Mouse (Mus musculus) hindbrain, embryonic 11.5 days (tissue): ENCODE results near the gene Commd4. TPM values are rescaled to one million over a fixed set of nuclear protein-coding genes. Genes with fewer than 3 reads are reported as not detected.
A peak's percentile ranks its signal among the peaks of the same experiment; 100 is the strongest.

Experiments
- ATAC-seq: fragments of 200-750 bp; cut with Nextera tagmentation; 2 replicates; pipeline ENCODE4 v1.8.0; 2017; ENCODE audit warnings: mild to moderate bottlenecking, moderate TSS enrichment, moderate library complexity; ENCODE audit not compliant: low FRiP score
- DNase-seq: peaks from one replicate; pipeline ENCODE4 v3.0.0-alpha.2; 2015; ENCODE audit warnings: low spot score
- H3K27ac ChIP-seq: fragments of 300-500 bp; sonication (generic); 2 replicates; pipeline ENCODE4 v1.5.1; 2014; ENCODE audit warnings: mild to moderate bottlenecking, low read depth, low read length
- H3K27me3 ChIP-seq: fragments of 300-500 bp; sonication (generic); 2 replicates; pipeline ENCODE4 v1.6.1; 2014; ENCODE audit warnings: mild to moderate bottlenecking, low read length, moderate library complexity, mixed read lengths; ENCODE audit not compliant: control insufficient read depth, insufficient read depth
- H3K36me3 ChIP-seq: fragments of 300-500 bp; sonication (generic); 2 replicates; pipeline ENCODE4 v1.6.1; 2014; ENCODE audit warnings: mild to moderate bottlenecking, low read length, moderate library complexity, mixed read lengths; ENCODE audit not compliant: control insufficient read depth, insufficient read depth
- H3K4me1 ChIP-seq: fragments of 300-500 bp; sonication (generic); replicated peaks from 2 replicates; pipeline ENCODE4 v1.6.1; 2014; ENCODE audit warnings: low read length, mixed read lengths; ENCODE audit not compliant: control insufficient read depth, insufficient read depth
- H3K4me2 ChIP-seq: fragments of 300-500 bp; sonication (generic); replicated peaks from 2 replicates; pipeline ENCODE4 v1.6.1; 2014; ENCODE audit warnings: mild to moderate bottlenecking, low read depth, low read length
- H3K4me3 ChIP-seq: fragments of 300-500 bp; sonication (generic); 2 replicates; pipeline ENCODE4 v1.5.1; 2014; ENCODE audit warnings: low read depth, low read length
- H3K9ac ChIP-seq: fragments of 300-500 bp; sonication (generic); 2 replicates; pipeline ENCODE4 v1.6.1; 2014; ENCODE audit warnings: low read depth, low read length
- H3K9me3 ChIP-seq: fragments of 300-500 bp; sonication (generic); 2 replicates; pipeline ENCODE4 v1.6.1; 2016; ENCODE audit warnings: low read length; ENCODE audit not compliant: control insufficient read depth
- WGBS: fragments of 180-500 bp; shearing (Covaris S2); extraction: QIAGEN DNeasy Blood & Tissue Kit; methylation state at CpG from one replicate; pipeline ENCODE4 v1.1.7; 2014; 5-methylcytosine and 5-hydroxymethylcytosine counted together
- polyA plus RNA-seq: library from polyadenylated mRNA; unstranded; fragments of >200 nt; fragmentation: Nextera tagmentation; extraction: Ambion mirVana; gene quantifications from 2 replicates; pipeline ENCODE4 v1.2.1, GENCODE M21; 2014

The Commd4 gene
- polyA plus RNA-seq, 1 experiment from 2014 or later, result 104 TPM

GRCm38 (mm10) chr9:57162496-57162895 lies 4.4 kb upstream of the Commd4 start:
- ATAC-seq, result no peak
- no peak overlapping the region for H3K4me3 ChIP-seq
- no peaks in the 10 kb centered on the region for H3K9me3 ChIP-seq
- WGBS, result 27% methylated on average over 3 of the region's 3 CpGs
- H3K4me1 ChIP-seq, result no peaks in the 10 kb centered on the region
- DNase-seq, result peak; percentile 10
- H3K4me2 ChIP-seq, result no peak overlapping the region
- H3K9ac ChIP-seq, result no peak overlapping the region
- no peak overlapping the region for H3K27ac ChIP-seq
- no peaks in the 10 kb centered on the region for H3K36me3 ChIP-seq
- H3K27me3 ChIP-seq, result no peaks in the 10 kb centered on the region

GRCm38 (mm10) chr9:57158506-57158905 lies 375 bp upstream of the Commd4 start:
- peak; percentile 30; the same call in 1 of the 2 replicates for ATAC-seq
- no peak for DNase-seq
- Histone ChIP-seq H3K9ac (peak overlapping the region; percentile 77), H3K9me3 (no peaks in the 10 kb centered on the region), H3K27ac (no peak overlapping the region), H3K4me1 (no peaks in the 10 kb centered on the region), H3K27me3 (no peaks in the 10 kb centered on the region), H3K4me2 (peak overlapping the region; percentile 79), H3K36me3 (no peaks in the 10 kb centered on the region), H3K4me3 (peak overlapping the region; percentile 75)
- 37% methylated on average over 11 of the region's 11 CpGs for WGBS

GRCm38 (mm10) chr9:57157499-57157898 lies 632 bp downstream of the Commd4 start:
- DNase-seq (peak; percentile 2), ATAC-seq (no peak)
- Histone ChIP-seq H3K27me3 (no peaks in the 10 kb centered on the region), H3K4me3 (peak overlapping the region; percentile 75), H3K9me3 (no peaks in the 10 kb centered on the region), H3K27ac (no peak overlapping the region), H3K9ac (peak overlapping the region; percentile 77), H3K36me3 (no peaks in the 10 kb centered on the region), H3K4me2 (peak overlapping the region; percentile 79), H3K4me1 (no peaks in the 10 kb centered on the region)
- WGBS, result 28% methylated on average over 13 of the region's 13 CpGs

- Histone ChIP-seq H3K4me1 (no peaks in the 10 kb centered on the region), H3K27ac (no peak overlapping the region), H3K36me3 (no peaks in the 10 kb centered on the region), H3K9me3 (no peaks in the 10 kb centered on the region), H3K9ac (no peak overlapping the region), H3K27me3 (no peaks in the 10 kb centered on the region), H3K4me3 (no peak overlapping the region), H3K4me2 (peak overlapping the region; percentile 79; the same call in 1 of the 2 replicates)
- DNase-seq (no peak), ATAC-seq (no peak)
- WGBS, result 90% methylated on average over 8 of the region's 8 CpGs
These were observed 1.3 kb downstream of the Commd4 start for GRCm38 (mm10) chr9:57156823-57157222.

GRCm38 (mm10) chr9:57156383-57156782 lies 1.7 kb downstream of the Commd4 start:
- Histone ChIP-seq H3K27me3 (no peaks in the 10 kb centered on the region), H3K9me3 (no peaks in the 10 kb centered on the region), H3K4me1 (no peaks in the 10 kb centered on the region), H3K4me3 (no peak overlapping the region), H3K36me3 (no peaks in the 10 kb centered on the region), H3K27ac (no peak overlapping the region), H3K4me2 (no peak overlapping the region), H3K9ac (no peak overlapping the region)
- ATAC-seq, result no peak
- WGBS, result 97% methylated on average over 7 of the region's 7 CpGs
- no peak for DNase-seq

GRCm38 (mm10) chr9:57152331-57152730 lies 5.8 kb downstream of the Commd4 start:
- no peaks in the 10 kb centered on the region for H3K9me3 ChIP-seq
- DNase-seq (no peak), ATAC-seq (no peak)
- H3K4me1 ChIP-seq, result no peaks in the 10 kb centered on the region
- no peak overlapping the region for H3K27ac ChIP-seq
- no peak overlapping the region for H3K4me2 ChIP-seq
- no peak overlapping the region for H3K9ac ChIP-seq
- 52% methylated on average over 6 of the region's 6 CpGs for WGBS
- no peaks in the 10 kb centered on the region for H3K36me3 ChIP-seq
- H3K4me3 ChIP-seq, result no peak overlapping the region
- no peaks in the 10 kb centered on the region for H3K27me3 ChIP-seq

GRCm38 (mm10) chr9:57150192-57150591 lies 7.9 kb downstream of the Commd4 start:
- Histone ChIP-seq H3K27me3 (no peaks in the 10 kb centered on the region), H3K27ac (no peak overlapping the region), H3K36me3 (no peaks in the 10 kb centered on the region), H3K4me2 (no peak overlapping the region), H3K9me3 (no peaks in the 10 kb centered on the region), H3K4me3 (no peak overlapping the region), H3K9ac (no peak overlapping the region), H3K4me1 (no peaks in the 10 kb centered on the region)
- 85% methylated on average over 5 of the region's 5 CpGs for WGBS
- no peak for ATAC-seq
- DNase-seq, result no peak

GRCm38 (mm10) chr9:57149021-57149420 lies 9.1 kb downstream of the Commd4 start:
- Histone ChIP-seq H3K27me3 (no peaks in the 10 kb centered on the region), H3K9ac (peak overlapping the region; percentile 46), H3K4me2 (peak overlapping the region; percentile 53), H3K4me1 (no peaks in the 10 kb centered on the region), H3K36me3 (no peaks in the 10 kb centered on the region), H3K9me3 (no peaks in the 10 kb centered on the region), H3K4me3 (no peak overlapping the region), H3K27ac (no peak overlapping the region)
- no peak for ATAC-seq
- 75% methylated on average over 6 of the region's 6 CpGs for WGBS
- no peak for DNase-seq

GRCm38 (mm10) chr9:57148144-57148878 lies 9.8 kb downstream of the Commd4 start, which contains the start of gene Neil1:
Gene Neil1, minus strand, starts transcription at chr9:57148305.
- peak; percentile 93 for ATAC-seq
- WGBS, result 1% methylated on average over 27 of the region's 27 CpGs
- Histone ChIP-seq H3K4me3 (peak within 1 kb of the TSS; percentile 50), H3K9ac (peak within 1 kb of the TSS; percentile 69), H3K4me1 (no peaks in the 10 kb centered on the region), H3K4me2 (peak within 1 kb of the TSS; percentile 53), H3K36me3 (no peaks in the 10 kb centered on the region), H3K27me3 (no peaks in the 10 kb centered on the region), H3K9me3 (no peaks in the 10 kb centered on the region), H3K27ac (peak within 1 kb of the TSS; percentile 79)
- DNase-seq, result peak; percentile 88
